Mouse (Mus musculus): ENCODE results near the gene Drap1. TPM values are rescaled to one million over a fixed set of nuclear protein-coding genes. Genes with fewer than 3 reads are reported as not detected.
"Not testable (repeated sequence)": the region's sequence is repeated elsewhere in the genome, so short reads cannot be mapped to it uniquely, and the experiment has no call there.

The Drap1 gene
- polyA plus RNA-seq, 1 experiment: 59.6 TPM

DNA sequence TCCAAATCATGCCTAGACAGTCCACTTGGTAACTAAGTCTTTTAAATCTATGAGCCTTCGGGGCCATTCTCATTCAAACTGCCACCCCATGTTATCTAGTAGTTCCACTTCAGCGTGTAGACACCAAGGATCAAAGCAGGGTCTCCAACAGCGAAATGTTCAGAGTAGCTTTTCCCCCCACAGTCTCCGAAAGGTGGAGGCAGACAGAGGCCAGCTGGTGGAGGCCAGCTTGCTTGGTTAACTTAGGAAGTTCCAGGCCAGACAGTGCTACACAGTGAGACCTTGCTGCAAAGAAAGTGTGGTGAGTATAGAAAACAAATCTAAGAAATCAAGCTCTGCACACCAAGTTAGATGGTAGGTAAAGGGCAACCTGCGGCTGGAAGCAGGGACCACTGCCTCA, 14.1 kb downstream of the Drap1 start:
- H3K4me3 ChIP-seq (ENCODE audit: extremely low read depth, insufficient read depth, insufficient read length): no peak overlapping the region
- no peak for DNase-seq (ENCODE audit: low read depth in 1 of 2, low spot score in 2 of 2)
- no peaks in the 10 kb centered on the region; the same call in 1 of the 2 replicates for H3K36me3 ChIP-seq (ENCODE audit: control insufficient read depth, insufficient read depth, low read length)
- 96% methylated on average over 5 of the region's 5 CpGs for WGBS
- no peak overlapping the region for H3K27ac ChIP-seq (ENCODE audit: insufficient read depth, low read length)
- peaks cover 12% of the 10 kb centered on the region for H3K4me1 ChIP-seq (ENCODE audit: control insufficient read depth, insufficient read depth, insufficient read length)
- TF ChIP-seq CTCF (IDR thresholded peaks at IDR 0.05; ENCODE audit: extremely low read depth, insufficient read depth, insufficient read length, insufficient replicate concordance) (no peak), POLR2A (IDR thresholded peaks at IDR 0.05; ENCODE audit: low read depth, low read length) (no peak)
- H3K27me3 ChIP-seq (ENCODE audit: control insufficient read depth, insufficient read depth, low read length): no peaks in the 10 kb centered on the region

DNA sequence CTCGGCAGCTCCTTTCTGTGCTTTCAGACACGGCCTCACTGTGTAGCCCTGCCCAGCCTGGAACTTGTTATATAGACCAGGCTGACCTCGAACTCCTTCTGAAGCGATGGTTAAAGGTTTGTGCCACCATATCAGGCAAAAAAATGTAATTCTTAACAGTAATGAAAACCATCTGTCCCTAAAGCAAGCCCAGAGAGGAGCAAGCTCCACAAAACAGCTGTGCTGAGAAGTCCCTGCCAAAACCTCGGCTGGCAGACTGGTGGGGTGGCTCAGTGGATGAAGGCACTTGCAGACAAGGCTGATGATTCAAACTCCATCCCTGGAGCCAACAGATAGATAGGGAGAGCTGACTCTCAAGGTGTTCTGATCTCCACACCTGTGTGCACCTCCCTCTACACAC, 15.7 kb downstream of the Drap1 start:
- no peaks in the 10 kb centered on the region; the same call in 1 of the 2 replicates for H3K36me3 ChIP-seq (ENCODE audit: control insufficient read depth, insufficient read depth, low read length)
- TF ChIP-seq CTCF (IDR thresholded peaks at IDR 0.05; ENCODE audit: extremely low read depth, insufficient read depth, insufficient read length, insufficient replicate concordance) (no peak), POLR2A (IDR thresholded peaks at IDR 0.05; ENCODE audit: low read depth, low read length) (no peak)
- no peaks in the 10 kb centered on the region for H3K27me3 ChIP-seq (ENCODE audit: control insufficient read depth, insufficient read depth, low read length)
- H3K4me1 ChIP-seq (ENCODE audit: control insufficient read depth, insufficient read depth, insufficient read length): peaks cover 12% of the 10 kb centered on the region
- no peak for DNase-seq (ENCODE audit: low read depth in 1 of 2, low spot score in 2 of 2)
- 75% methylated on average over 5 of the region's 5 CpGs for WGBS
- H3K27ac ChIP-seq (ENCODE audit: insufficient read depth, low read length): peak overlapping the region; percentile 97
- no peak overlapping the region for H3K4me3 ChIP-seq (ENCODE audit: extremely low read depth, insufficient read depth, insufficient read length)

- no peak for TF ChIP-seq POLR2A (IDR thresholded peaks at IDR 0.05; ENCODE audit: low read depth, low read length)
- no peak for TF ChIP-seq CTCF (IDR thresholded peaks at IDR 0.05; ENCODE audit: extremely low read depth, insufficient read depth, insufficient read length, insufficient replicate concordance)
- H3K36me3 ChIP-seq (ENCODE audit: control insufficient read depth, insufficient read depth, low read length): no peaks in the 10 kb centered on the region; the same call in 1 of the 2 replicates
- H3K27me3 ChIP-seq (ENCODE audit: control insufficient read depth, insufficient read depth, low read length): no peaks in the 10 kb centered on the region
- no peak overlapping the region for H3K4me3 ChIP-seq (ENCODE audit: extremely low read depth, insufficient read depth, insufficient read length)
- no peak for DNase-seq (ENCODE audit: low read depth in 1 of 2, low spot score in 2 of 2)
- peak overlapping the region; percentile 97 for H3K27ac ChIP-seq (ENCODE audit: insufficient read depth, low read length)
- H3K4me1 ChIP-seq (ENCODE audit: control insufficient read depth, insufficient read depth, insufficient read length): peaks cover 12% of the 10 kb centered on the region
- WGBS: 54% methylated on average over 13 of the region's 13 CpGs
Measured at GRCm38 (mm10) chr19:5408057-5409001, 16.4 kb downstream of the Drap1 start.

DNA sequence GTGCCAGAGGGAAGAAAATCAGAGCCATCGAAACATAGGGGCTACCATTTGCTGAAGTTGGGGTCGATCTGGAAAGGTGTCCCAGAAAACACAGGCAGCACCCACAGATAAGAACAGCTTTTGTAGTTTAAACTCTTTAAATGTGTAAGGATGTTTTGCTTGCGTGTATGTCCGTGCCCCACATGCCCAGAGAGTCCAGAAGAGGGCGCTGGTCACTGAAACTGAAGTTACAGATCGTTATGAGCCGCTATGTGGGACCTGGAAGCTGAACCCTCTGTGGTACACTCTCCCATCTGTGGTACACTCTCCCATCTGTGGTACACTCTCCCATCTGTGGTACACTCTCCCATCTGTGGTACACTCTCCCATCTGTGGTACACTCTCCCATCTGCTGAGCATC, 17.6 kb downstream of the Drap1 start:
- no peaks in the 10 kb centered on the region; the same call in 1 of the 2 replicates for H3K36me3 ChIP-seq (ENCODE audit: control insufficient read depth, insufficient read depth, low read length)
- peak overlapping the region; percentile 97 for H3K27ac ChIP-seq (ENCODE audit: insufficient read depth, low read length)
- no peaks in the 10 kb centered on the region for H3K27me3 ChIP-seq (ENCODE audit: control insufficient read depth, insufficient read depth, low read length)
- peaks cover 12% of the 10 kb centered on the region for H3K4me1 ChIP-seq (ENCODE audit: control insufficient read depth, insufficient read depth, insufficient read length)
- peak; percentile 59 to 77 for DNase-seq (ENCODE audit: low read depth in 1 of 2, low spot score in 2 of 2)
- TF ChIP-seq POLR2A (IDR thresholded peaks at IDR 0.05; ENCODE audit: low read depth, low read length): no peak
- peak; percentile 55; the same call in 1 of the 2 replicates for TF ChIP-seq CTCF (IDR thresholded peaks at IDR 0.05; ENCODE audit: extremely low read depth, insufficient read depth, insufficient read length, insufficient replicate concordance)
- 15% methylated on average over 7 of the region's 7 CpGs for WGBS
- peak overlapping the region; percentile 63 for H3K4me3 ChIP-seq (ENCODE audit: extremely low read depth, insufficient read depth, insufficient read length)

DNA sequence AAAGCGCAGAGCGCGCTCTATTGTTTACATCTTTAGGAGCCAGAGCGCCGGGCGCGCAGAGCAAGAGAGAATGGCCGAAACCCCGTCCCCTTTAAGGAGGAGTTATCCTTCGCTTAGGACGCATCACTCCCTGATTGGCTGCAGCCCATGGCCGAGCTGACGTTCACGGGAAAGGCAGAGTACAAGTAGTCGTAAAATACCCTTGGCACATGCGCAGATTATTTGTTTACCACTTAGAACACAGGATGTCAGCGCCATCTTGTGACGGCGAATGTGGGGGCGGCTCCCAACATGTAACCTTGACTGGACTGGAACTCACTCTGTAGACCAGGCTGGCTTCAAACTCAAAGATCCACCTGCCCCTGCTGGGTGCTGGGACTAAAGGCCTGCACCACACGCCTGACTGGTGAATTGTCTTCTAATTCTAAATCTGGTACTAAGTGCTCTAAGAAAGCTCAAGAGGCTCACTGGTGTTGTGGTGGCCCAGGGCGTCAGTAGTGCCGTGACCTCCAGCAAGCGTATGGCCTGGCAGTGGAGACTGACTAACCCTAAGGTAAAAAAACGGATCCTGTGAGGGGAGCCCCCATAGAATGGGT, 18.1 kb downstream of the Drap1 start:
- peak overlapping the region; percentile 63 for H3K4me3 ChIP-seq (ENCODE audit: extremely low read depth, insufficient read depth, insufficient read length)
- DNase-seq (ENCODE audit: low read depth in 1 of 2, low spot score in 2 of 2): peak; percentile 33 to 65
- 4% methylated on average over 24 of the region's 25 CpGs for WGBS

GRCm38 (mm10) chr19:5405924-5406323, 18.9 kb downstream of the Drap1 start:
- peak in 1 of 2 experiments; percentile 53 for DNase-seq (ENCODE audit: low read depth in 1 of 2, low spot score in 2 of 2)
- 14% methylated on average over 7 of the region's 7 CpGs for WGBS
- H3K4me3 ChIP-seq (ENCODE audit: extremely low read depth, insufficient read depth, insufficient read length): peak overlapping the region; percentile 47

More for the DNA sequence above, 18.1 kb downstream of the Drap1 start:
- peak overlapping the region; percentile 97 for H3K27ac ChIP-seq (ENCODE audit: insufficient read depth, low read length)
- H3K4me1 ChIP-seq (ENCODE audit: control insufficient read depth, insufficient read depth, insufficient read length): peaks cover 12% of the 10 kb centered on the region
- H3K27me3 ChIP-seq (ENCODE audit: control insufficient read depth, insufficient read depth, low read length); H3K36me3 ChIP-seq (ENCODE audit: control insufficient read depth, insufficient read depth, low read length): not testable (repeated sequence)

More at GRCm38 (mm10) chr19:5405924-5406323, 18.9 kb downstream of the Drap1 start:
- Histone ChIP-seq H3K4me1 (ENCODE audit: control insufficient read depth, insufficient read depth, insufficient read length) (peaks cover 12% of the 10 kb centered on the region), H3K27me3 (ENCODE audit: control insufficient read depth, insufficient read depth, low read length) (no peaks in the 10 kb centered on the region), H3K36me3 (ENCODE audit: control insufficient read depth, insufficient read depth, low read length) (no peaks in the 10 kb centered on the region; the same call in 1 of the 2 replicates), H3K27ac (ENCODE audit: insufficient read depth, low read length) (peak overlapping the region; percentile 87)
- TF ChIP-seq CTCF (IDR thresholded peaks at IDR 0.05; ENCODE audit: extremely low read depth, insufficient read depth, insufficient read length, insufficient replicate concordance) (no peak), POLR2A (IDR thresholded peaks at IDR 0.05; ENCODE audit: low read depth, low read length) (no peak)

Measured in spleen, adult 2 months (tissue).